Mouse (Mus musculus): Measurements from ENCODE around the gene Gria4. TPM values are rescaled to one million over a fixed set of nuclear protein-coding genes. Genes with fewer than 3 reads are reported as not detected.
"Not testable (repeated sequence)": the region's sequence is repeated elsewhere in the genome, so short reads cannot be mapped to it uniquely, and the experiment has no call there.

Gene Gria4
- total RNA-seq, 2 experiments from 2014 or later = not detected

GRCm38 (mm10) chr9:4604236-4604635 lies 191.8 kb downstream of the Gria4 start:
- no peak for ATAC-seq (replicated peaks; ENCODE audit: low FRiP score, low TSS enrichment, poor library complexity, severe bottlenecking)

DNA sequence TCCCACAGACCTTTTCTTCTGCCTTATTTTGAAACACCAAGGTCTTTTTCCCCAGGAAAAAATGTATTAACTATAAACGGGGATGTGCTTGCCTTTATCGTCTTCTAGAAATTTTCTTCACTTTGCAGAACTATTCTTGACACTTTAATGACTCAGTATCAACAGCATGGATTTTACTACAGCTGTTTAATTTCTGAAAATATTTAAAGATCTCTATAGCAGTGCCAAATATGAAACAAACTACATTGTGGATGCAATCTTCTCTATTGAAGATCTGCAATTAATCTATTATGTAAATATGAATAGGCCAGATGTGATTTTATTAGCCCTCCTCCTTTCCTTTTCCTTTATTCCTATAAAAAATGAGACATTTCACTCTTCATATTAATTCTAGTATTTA lies 194.2 kb downstream of the Gria4 start:
- ATAC-seq (replicated peaks; ENCODE audit: low FRiP score, low TSS enrichment, poor library complexity, severe bottlenecking) = no peak

GRCm38 (mm10) chr9:4573596-4573995 lies 222.4 kb downstream of the Gria4 start:
- ATAC-seq (replicated peaks; ENCODE audit: low FRiP score, low TSS enrichment, poor library complexity, severe bottlenecking) = no peak

GRCm38 (mm10) chr9:4555415-4555959 lies 240.5 kb downstream of the Gria4 start:
- ATAC-seq (replicated peaks; ENCODE audit: low FRiP score, low TSS enrichment, poor library complexity, severe bottlenecking) = no peak

DNA sequence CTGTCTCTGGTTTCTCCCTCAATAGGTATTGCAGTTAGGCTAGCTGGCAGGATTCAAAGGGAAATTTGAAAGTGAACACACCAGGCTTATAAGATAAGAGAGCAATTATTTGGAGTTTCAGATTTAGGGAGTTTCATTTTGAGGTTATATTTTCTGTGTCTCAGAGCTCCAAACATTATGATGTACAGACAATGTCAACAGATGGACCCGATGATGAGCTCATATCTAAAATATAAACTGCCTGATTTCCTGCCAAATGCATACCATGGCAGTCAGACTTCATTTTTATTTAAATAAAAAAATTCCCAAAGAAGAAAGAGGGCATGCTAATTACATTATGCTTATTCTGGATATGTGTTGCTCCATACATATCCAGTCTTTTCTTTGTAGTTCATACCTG lies 256.8 kb downstream of the Gria4 start:
- no peak for ATAC-seq (replicated peaks; ENCODE audit: low FRiP score, low TSS enrichment, poor library complexity, severe bottlenecking)

- no peak for ATAC-seq (replicated peaks; ENCODE audit: low FRiP score, low TSS enrichment, poor library complexity, severe bottlenecking)
Observed at GRCm38 (mm10) chr9:4536514-4537150, 259.4 kb downstream of the Gria4 start.

GRCm38 (mm10) chr9:4514563-4514885 lies 281.5 kb downstream of the Gria4 start:
- no peak for ATAC-seq (replicated peaks; ENCODE audit: low FRiP score, low TSS enrichment, poor library complexity, severe bottlenecking)

DNA sequence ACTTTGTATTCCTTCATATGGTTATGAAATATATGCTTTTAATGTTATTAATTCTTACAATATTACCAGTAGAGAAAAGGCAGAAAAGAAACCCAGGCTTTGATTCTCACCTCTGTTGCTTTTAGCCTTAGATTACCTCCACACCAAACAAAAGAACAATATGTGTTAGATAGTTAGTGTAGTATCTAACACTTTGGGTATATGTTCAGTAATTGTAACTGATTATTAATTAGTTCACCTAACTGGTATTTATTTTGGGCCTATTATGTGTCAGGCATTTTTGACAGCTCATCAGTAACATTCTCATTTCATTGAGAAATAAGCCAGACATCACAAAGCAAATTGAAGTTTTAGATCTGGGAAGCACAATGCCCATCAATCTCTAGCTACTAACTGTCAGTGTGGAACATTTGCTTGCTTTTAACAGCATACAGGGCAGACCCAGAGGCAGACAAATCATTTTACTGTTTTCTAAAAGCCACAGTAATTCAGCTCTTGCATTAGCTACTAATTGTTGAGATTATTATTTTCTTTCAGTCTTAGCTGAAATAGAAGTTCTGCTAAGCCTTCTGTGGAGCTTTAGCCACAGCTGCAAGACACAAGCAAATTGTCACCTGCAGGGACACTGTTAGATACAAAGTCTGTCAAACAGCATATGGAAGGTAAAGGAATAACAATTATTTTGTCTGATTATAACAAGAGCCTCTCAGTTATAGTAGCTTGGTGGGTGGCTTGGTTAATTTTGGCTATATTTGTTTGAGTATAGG lies 282.1 kb downstream of the Gria4 start:
- ATAC-seq (replicated peaks; ENCODE audit: low FRiP score, low TSS enrichment, poor library complexity, severe bottlenecking) = no peak

- no peak for ATAC-seq (replicated peaks; ENCODE audit: low FRiP score, low TSS enrichment, poor library complexity, severe bottlenecking)
Observed at GRCm38 (mm10) chr9:4506086-4506485, 289.9 kb downstream of the Gria4 start.

DNA sequence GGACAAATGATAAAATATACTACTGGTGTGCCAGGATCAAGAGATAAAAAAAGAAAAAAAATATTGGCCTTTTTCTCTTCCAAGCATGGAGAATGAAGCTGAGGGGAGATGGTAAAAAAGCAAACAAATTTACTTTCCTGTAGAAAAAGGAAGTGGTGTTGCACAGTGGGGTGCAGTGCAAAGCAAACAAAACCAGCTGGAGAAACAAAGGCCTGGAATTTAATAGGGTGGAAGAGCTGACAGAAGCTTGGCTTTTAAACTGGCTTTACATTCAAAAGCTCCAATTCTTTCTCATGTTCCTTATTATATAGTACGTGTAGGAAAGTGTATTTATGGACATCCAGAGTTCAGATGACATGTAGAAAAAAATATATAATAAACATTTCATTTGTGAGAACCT lies 290.9 kb downstream of the Gria4 start:
- no peak for ATAC-seq (replicated peaks; ENCODE audit: low FRiP score, low TSS enrichment, poor library complexity, severe bottlenecking)

DNA sequence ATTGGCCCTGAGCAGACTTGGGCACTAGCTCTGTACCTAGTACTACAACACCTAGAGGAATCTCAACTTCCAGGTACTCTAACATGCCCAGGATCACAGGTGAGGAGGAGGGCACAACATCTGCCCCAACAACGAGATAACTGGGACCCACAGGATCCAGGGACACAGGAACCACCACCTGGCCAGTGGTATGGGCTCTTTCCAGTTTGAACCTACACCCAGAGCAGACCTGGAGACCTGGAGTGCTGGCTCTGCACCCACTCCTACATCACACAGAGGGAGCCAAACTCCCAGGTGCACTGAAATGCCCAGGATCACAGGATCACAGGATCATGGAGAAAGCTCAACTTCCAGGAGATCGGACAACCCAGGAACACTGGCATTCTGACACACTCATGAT lies 309.6 kb downstream of the Gria4 start:
- ATAC-seq (replicated peaks; ENCODE audit: low FRiP score, low TSS enrichment, poor library complexity, severe bottlenecking) = no peak

- no peak for ATAC-seq (replicated peaks; ENCODE audit: low FRiP score, low TSS enrichment, poor library complexity, severe bottlenecking)
Observed at GRCm38 (mm10) chr9:4484502-4484901, 311.5 kb downstream of the Gria4 start.

DNA sequence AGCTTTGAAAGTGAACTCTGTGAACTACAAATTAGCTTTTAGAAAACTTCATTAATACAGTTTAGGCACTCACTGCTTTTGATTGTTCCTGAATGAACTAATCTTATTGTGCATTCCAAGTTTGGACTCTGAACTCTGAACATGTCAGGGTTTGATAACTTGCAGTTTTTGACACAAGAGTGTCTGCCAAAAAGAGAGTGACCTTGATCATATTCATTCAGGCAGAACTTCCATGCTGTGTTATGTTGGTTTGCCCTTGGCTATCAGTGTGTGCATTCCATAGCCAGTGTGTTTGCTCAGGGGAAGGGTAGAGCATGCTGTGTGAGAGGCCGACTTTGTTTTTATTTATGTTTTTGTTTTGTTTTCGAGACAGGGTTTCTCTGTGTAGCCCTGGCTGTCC lies 325.2 kb downstream of the Gria4 start:
- no peak for ATAC-seq (replicated peaks; ENCODE audit: low FRiP score, low TSS enrichment, poor library complexity, severe bottlenecking)

GRCm38 (mm10) chr9:4459456-4460070 lies 336.5 kb downstream of the Gria4 start:
- no peak for ATAC-seq (replicated peaks; ENCODE audit: low FRiP score, low TSS enrichment, poor library complexity, severe bottlenecking)

DNA sequence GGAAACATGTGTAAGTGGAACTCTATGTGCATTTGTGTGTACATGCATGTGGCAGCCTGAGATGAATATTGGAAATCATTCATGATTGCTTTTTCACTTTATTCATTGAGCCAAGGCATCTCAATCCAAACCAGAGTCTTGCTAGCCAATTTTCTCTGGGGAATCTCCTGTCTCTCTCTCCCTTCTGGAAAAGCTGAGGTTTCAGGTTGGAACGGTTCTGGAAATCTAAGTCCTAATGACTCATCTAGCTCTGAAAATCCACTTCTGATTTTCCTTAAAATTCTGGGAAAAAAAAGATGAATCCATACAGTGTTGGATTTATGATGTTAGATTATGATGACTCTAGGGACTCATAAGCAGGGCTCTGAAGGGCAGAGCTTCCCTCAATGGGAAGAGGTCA lies 337.8 kb downstream of the Gria4 start:
- no peak for ATAC-seq (replicated peaks; ENCODE audit: low FRiP score, low TSS enrichment, poor library complexity, severe bottlenecking)

DNA sequence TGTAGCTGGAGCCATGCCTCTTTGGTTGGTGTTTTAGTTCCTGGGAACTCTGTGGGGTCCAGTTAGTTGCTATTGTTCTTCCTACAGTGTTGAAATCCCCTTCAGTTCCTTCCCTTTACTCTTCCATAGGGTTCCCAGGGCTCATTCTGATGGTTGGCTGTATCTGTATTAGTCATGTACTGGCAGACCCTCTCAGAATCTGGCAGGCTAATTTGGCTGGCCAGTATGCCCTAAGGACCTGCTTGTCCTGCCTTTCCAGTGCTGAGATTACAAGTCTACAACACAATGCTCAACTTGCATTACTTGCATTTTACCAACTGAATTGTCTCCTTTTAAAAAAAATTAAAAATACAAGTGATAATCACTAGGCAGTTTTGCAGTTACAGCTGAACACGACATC lies 338.4 kb downstream of the Gria4 start:
- ATAC-seq (replicated peaks; ENCODE audit: low FRiP score, low TSS enrichment, poor library complexity, severe bottlenecking) = no peak

DNA sequence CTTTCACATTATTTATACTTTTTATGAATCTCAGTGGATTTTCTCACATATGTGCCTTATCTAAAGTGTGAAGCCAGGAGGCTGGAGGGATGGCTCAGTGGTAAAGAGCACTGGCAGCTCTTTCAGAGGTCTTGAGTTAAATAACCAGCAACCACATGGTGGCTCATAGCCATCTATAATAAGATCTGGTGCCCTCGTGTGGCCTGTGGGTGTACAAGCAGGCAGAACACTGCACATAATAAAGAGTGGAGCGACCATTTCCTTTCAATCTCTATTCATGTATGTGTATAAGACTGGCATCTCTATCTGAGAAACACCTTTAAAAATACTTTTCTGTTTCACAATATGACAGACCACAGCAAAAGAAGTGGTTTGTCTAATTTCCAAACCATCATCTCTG lies 353.1 kb downstream of the Gria4 start:
- peak; percentile 94 for ATAC-seq (replicated peaks; ENCODE audit: low FRiP score, low TSS enrichment, poor library complexity, severe bottlenecking)

DNA sequence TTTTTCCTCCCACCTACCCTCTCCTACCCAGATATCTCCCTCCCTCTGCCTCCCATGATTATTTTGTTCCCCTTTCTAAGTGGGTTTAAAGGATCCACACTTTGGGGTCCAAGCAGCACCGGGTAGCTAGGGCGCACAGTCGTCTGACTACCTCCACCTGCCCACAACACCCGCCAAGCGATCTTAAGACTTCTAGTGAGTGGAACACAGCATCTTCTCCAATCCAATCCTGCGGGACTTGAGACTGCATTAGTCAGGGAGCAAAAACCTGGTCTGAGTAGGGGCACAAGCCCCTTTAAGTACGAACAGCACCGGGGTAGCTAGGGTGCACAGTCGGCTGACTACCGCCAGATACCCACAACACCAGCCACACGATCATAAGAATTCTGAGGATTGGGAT lies 395.2 kb downstream of the Gria4 start:
- not testable (repeated sequence) for ATAC-seq (replicated peaks; ENCODE audit: low FRiP score, low TSS enrichment, poor library complexity, severe bottlenecking)

DNA sequence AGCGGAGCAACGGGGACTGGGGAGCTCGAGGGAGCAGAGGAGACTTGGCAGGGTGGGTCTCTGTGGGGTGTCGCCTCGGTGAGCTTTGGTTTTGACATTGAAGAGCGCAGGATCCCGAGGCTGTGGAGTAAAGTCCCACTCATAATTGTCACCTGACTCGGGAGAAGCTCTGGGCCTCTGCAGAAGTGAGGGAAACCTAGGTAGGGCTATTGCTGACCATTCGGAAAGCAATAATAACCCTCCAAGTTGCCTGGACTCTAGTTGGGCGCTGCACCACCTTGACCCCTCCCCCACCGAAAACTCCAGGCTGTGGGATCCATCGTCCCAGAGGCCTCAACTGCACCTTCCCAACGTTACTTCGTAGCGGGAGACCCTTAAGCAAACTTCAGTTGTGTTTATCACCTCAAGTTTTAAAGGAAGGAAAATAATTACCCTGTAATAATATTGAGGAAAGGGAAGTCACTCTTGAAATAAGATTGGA lies 419.4 kb downstream of the Gria4 start:
- no peak for ATAC-seq (replicated peaks; ENCODE audit: low FRiP score, low TSS enrichment, poor library complexity, severe bottlenecking)

DNA sequence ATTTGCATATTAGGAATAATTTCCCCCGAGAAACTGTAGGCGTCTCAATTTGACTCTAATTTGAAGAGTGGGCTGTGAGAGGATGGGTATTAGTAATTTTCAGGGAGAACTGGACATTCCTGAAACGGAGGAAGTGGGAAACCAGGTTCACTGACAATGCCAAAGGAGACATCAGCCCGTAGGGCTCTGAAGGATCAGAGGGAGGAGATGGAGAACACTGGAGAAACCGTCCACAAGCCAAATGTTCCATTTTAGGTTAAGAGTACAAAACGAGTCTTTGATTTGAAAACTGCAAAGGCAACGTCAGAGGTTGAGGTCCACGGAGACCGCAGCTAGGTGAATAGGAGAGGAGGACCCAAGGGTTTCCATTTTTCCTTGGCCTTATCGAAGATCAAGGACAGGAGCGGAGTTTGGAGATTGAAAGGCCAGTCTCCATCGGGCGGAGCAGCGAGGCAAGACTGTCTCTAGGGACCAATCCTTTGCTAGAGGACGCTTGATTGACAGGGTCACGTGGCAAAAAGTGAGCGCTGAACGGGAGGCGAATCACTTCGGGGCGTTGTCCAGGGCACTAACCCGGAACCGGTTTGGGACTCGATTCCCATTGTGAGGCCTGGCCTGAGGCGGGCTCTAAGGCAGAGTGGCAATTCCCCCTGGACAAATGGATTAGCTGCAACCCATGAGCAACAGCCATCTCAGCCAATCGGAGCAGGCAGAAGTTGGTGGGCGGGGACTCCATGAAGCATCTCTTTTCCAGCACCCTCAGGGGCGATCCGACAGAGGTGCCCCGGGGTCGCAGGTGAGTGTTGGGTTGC lies 420.0 kb downstream of the Gria4 start, which contains the start of gene Msantd4:
Msantd4 (plus strand) TSS at position 735 of the 812 bp plus-strand sequence.
- peak; percentile 100 for ATAC-seq (replicated peaks; ENCODE audit: low FRiP score, low TSS enrichment, poor library complexity, severe bottlenecking)

Data from megakaryocyte-erythroid progenitor cell, adult 5-6 weeks (primary cell).